Comparison of ENCODE assay signal across 26 mouse cellular contexts in genomic region chr6:54471866-54472265, GRCm38 (mm10). TPM values are rescaled to one million over a fixed set of nuclear protein-coding genes. Genes with fewer than 3 reads are reported as not detected.
DNase-seq lines count a peak whose midpoint lies in the region; ATAC-seq and TF ChIP-seq lines count a peak whose summit lies in the region.
"Had no signal": no experiment of that assay in that cellular context is flagged by ENCODE, and none has a peak within 500 bp of the region (broad histone marks: within the 10 kb centered on the region; RNA-seq: fewer than 3 reads in every experiment).

No protein-coding gene starts in this region.

- no peak for TF ChIP-seq CTCF in gastrocnemius, adult 2 months (IDR thresholded peaks at IDR 0.05)
- TF ChIP-seq CTCF in lung, postnatal 0 days (IDR thresholded peaks at IDR 0.05) = no peak
- no peak for TF ChIP-seq CTCF in lung, adult 2 months (IDR thresholded peaks at IDR 0.05; ENCODE audit: insufficient read depth, low read length)
- no peak for TF ChIP-seq CTCF in heart, postnatal 0 days (IDR thresholded peaks at IDR 0.05; ENCODE audit: low read depth)

- H3K36me3 ChIP-seq in lung, postnatal 0 days (ENCODE audit: insufficient read depth, low read length) = no peaks in the 10 kb centered on the region
- H3K36me3 ChIP-seq in heart, embryonic 11.5 days (ENCODE audit: control insufficient read depth, insufficient read depth, low read length) = no peaks in the 10 kb centered on the region
- H3K36me3 ChIP-seq in heart, postnatal 0 days (replicated peaks; ENCODE audit: control insufficient read depth, insufficient read depth, low read length) = no peaks in the 10 kb centered on the region
- no peaks in the 10 kb centered on the region for H3K36me3 ChIP-seq in hindbrain, embryonic 12.5 days
- H3K36me3 ChIP-seq: embryonic facial prominence, embryonic 10.5 days; forebrain, embryonic 10.5 days; stomach, embryonic 15.5 days had no signal

- H3K9ac ChIP-seq in lung, postnatal 0 days (replicated peaks; ENCODE audit: low read depth) = no peak overlapping the region
- no peak overlapping the region for H3K9ac ChIP-seq in heart, embryonic 11.5 days (ENCODE audit: low read depth, low read length)
- no peak overlapping the region for H3K9ac ChIP-seq in heart, postnatal 0 days (replicated peaks; ENCODE audit: low read depth, low read length)
- H3K9ac ChIP-seq in hindbrain, embryonic 12.5 days = no peak overlapping the region
- H3K9ac ChIP-seq: forebrain, postnatal 0 days; hindbrain, embryonic 14.5 days; liver, postnatal 0 days; stomach, embryonic 15.5 days had no signal

- no peaks in the 10 kb centered on the region; the same call in 1 of the 2 replicates for H3K4me1 ChIP-seq in lung, postnatal 0 days (ENCODE audit: insufficient read depth, low read depth, low read length)
- H3K4me1 ChIP-seq in lung, adult 2 months (ENCODE audit: control insufficient read depth, insufficient read depth, low read length) = peaks cover 4% of the 10 kb centered on the region; the same call in 1 of the 2 replicates
- H3K4me1 ChIP-seq in heart, embryonic 11.5 days (ENCODE audit: control insufficient read depth, insufficient read depth, low read length) = peaks cover 41% of the 10 kb centered on the region
- peaks cover 36% of the 10 kb centered on the region for H3K4me1 ChIP-seq in heart, postnatal 0 days (ENCODE audit: control insufficient read depth, insufficient read depth)
- peaks cover 12% of the 10 kb centered on the region for H3K4me1 ChIP-seq in hindbrain, embryonic 12.5 days
- H3K4me1 ChIP-seq: stomach, embryonic 15.5 days had no signal

- no peak overlapping the region for H3K4me3 ChIP-seq in gastrocnemius, adult 2 months
- H3K4me3 ChIP-seq in lung, postnatal 0 days (ENCODE audit: low read depth, low read length) = no peak overlapping the region
- no peak overlapping the region for H3K4me3 ChIP-seq in lung, adult 2 months (replicated peaks; ENCODE audit: extremely low read depth, low read depth, low read length)
- H3K4me3 ChIP-seq in heart, embryonic 11.5 days (ENCODE audit: low read depth, low read length) = no peak overlapping the region
- H3K4me3 ChIP-seq in heart, postnatal 0 days (ENCODE audit: low read depth, low read length) = no peak overlapping the region
- no peak overlapping the region for H3K4me3 ChIP-seq in hindbrain, embryonic 12.5 days
- H3K4me3 ChIP-seq: embryonic facial prominence, embryonic 10.5 days; forebrain, embryonic 10.5 days; stomach, embryonic 15.5 days had no signal

- peak overlapping the region; percentile 75 for H3K27ac ChIP-seq in gastrocnemius, adult 2 months
- H3K27ac ChIP-seq in lung, postnatal 0 days (ENCODE audit: low read length) = no peak overlapping the region
- H3K27ac ChIP-seq in heart, embryonic 11.5 days (ENCODE audit: low read depth, low read length) = 0 out of 2 replicates have a peak overlapping the region, but pooled peaks have one; percentile 11
- peak overlapping the region; percentile 75 for H3K27ac ChIP-seq in heart, postnatal 0 days (ENCODE audit: low read depth)
- no peak overlapping the region for H3K27ac ChIP-seq in hindbrain, embryonic 12.5 days
- H3K27ac ChIP-seq: embryonic facial prominence, embryonic 10.5 days; forebrain, embryonic 10.5 days; hindbrain, embryonic 14.5 days; macrophage; stomach, embryonic 15.5 days had no signal

- TF ChIP-seq EP300 in lung, postnatal 0 days (IDR thresholded peaks at IDR 0.05) = 0 out of 2 replicates have a peak, but pooled peaks have one; percentile 33
- peak; percentile 79; the same call in 1 of the 2 replicates for TF ChIP-seq EP300 in heart, postnatal 0 days (IDR thresholded peaks at IDR 0.05; ENCODE audit: low read depth)

- no peak for TF ChIP-seq POLR2A in lung, adult 2 months (IDR thresholded peaks at IDR 0.05; ENCODE audit: borderline replicate concordance, extremely low read depth, low read depth, low read length)

- no peak overlapping the region for H3K4me2 ChIP-seq in lung, postnatal 0 days (replicated peaks; ENCODE audit: low read depth, low read length)
- no peak overlapping the region for H3K4me2 ChIP-seq in heart, embryonic 11.5 days
- H3K4me2 ChIP-seq in heart, postnatal 0 days (ENCODE audit: low read depth, low read length) = 0 out of 2 replicates have a peak overlapping the region, but pooled peaks have one; percentile 8
- H3K4me2 ChIP-seq in hindbrain, embryonic 12.5 days (replicated peaks) = no peak overlapping the region
- H3K4me2 ChIP-seq: hindbrain, embryonic 14.5 days; stomach, embryonic 15.5 days had no signal

- no peak for DNase-seq in gastrocnemius, adult 2 months
- DNase-seq in gastrocnemius, adult 8-10 months (ENCODE audit: low spot score in 2 of 2) = no peak
- DNase-seq in lung, postnatal 0 days (ENCODE audit: low spot score) = peak; percentile 37
- DNase-seq in lung, adult 2 months = no peak
- DNase-seq in heart, postnatal 0 days (ENCODE audit: low spot score) = peak; percentile 78
- no peak for DNase-seq in cerebellum, adult 8-10 months
- DNase-seq: adrenal gland, postnatal 10 days; cerebellum, adult 9-11 months; forebrain, postnatal 0 days; kidney, adult 9 months; kidney, postnatal 14 days; layer of hippocampus, postnatal 36 days; liver, postnatal 0 days; thymus, adult 18-20 months; thymus, postnatal 36 days had no signal

- no peak for ATAC-seq in lung, postnatal 0 days
- ATAC-seq in heart, embryonic 11.5 days (replicated peaks; ENCODE audit: insufficient number of reproducible peaks, low FRiP score, low TSS enrichment) = no peak
- peak; percentile 22; the same call in 1 of the 2 replicates for ATAC-seq in heart, postnatal 0 days (ENCODE audit: insufficient read depth, low read depth)
- no peak for ATAC-seq in hindbrain, embryonic 12.5 days (ENCODE audit: low FRiP score)
- ATAC-seq: forebrain, postnatal 0 days; inflammation-experienced regulatory T-cells, adult 6 months; liver, postnatal 0 days; midbrain, embryonic 16.5 days had no signal

- H3K9me3 ChIP-seq in lung, postnatal 0 days (ENCODE audit: low read length) = no peaks in the 10 kb centered on the region
- no peaks in the 10 kb centered on the region for H3K9me3 ChIP-seq in heart, embryonic 11.5 days (replicated peaks; ENCODE audit: control insufficient read depth, low read length)
- no peaks in the 10 kb centered on the region for H3K9me3 ChIP-seq in heart, postnatal 0 days (replicated peaks; ENCODE audit: control insufficient read depth, low read length)
- no peaks in the 10 kb centered on the region for H3K9me3 ChIP-seq in hindbrain, embryonic 12.5 days (replicated peaks)
- H3K9me3 ChIP-seq: embryonic facial prominence, embryonic 10.5 days; forebrain, embryonic 10.5 days; stomach, embryonic 15.5 days had no signal

- intact Hi-C loops in gastrocnemius, adult 2 months (cut with DNase I) = no loop called here

- WGBS in lung, postnatal 0 days = 59% methylated on average over 7 of the region's 7 CpGs
- WGBS in lung, adult 2 months = 40% methylated on average over 7 of the region's 7 CpGs
- WGBS in heart, embryonic 11.5 days (ENCODE audit: insufficient replicate concordance) = 67% methylated on average over 7 of the region's 7 CpGs
- WGBS in heart, postnatal 0 days = 28% methylated on average over 7 of the region's 7 CpGs
- 91% methylated on average over 7 of the region's 7 CpGs for WGBS in hindbrain, embryonic 12.5 days

- H3K27me3 ChIP-seq in lung, postnatal 0 days (replicated peaks; ENCODE audit: insufficient read depth, low read length) = no peaks in the 10 kb centered on the region
- no peaks in the 10 kb centered on the region for H3K27me3 ChIP-seq in heart, embryonic 11.5 days (ENCODE audit: control insufficient read depth, insufficient read depth, low read length)
- no peaks in the 10 kb centered on the region for H3K27me3 ChIP-seq in heart, postnatal 0 days (ENCODE audit: control insufficient read depth, insufficient read depth, low read length)
- no peaks in the 10 kb centered on the region for H3K27me3 ChIP-seq in hindbrain, embryonic 12.5 days
- H3K27me3 ChIP-seq: stomach, embryonic 15.5 days had no signal

RNA-seq across cellular contexts. Expression of gene Wipf3, which starts 42.5 kb away (rescaled TPM):
- 10 to 100 TPM; 11.3 to 14.3 TPM for total RNA-seq in gastrocnemius, adult 2 months (2021)
- 10 to 100 TPM; 12.5 to 17.2 (median 13.2) TPM for total RNA-seq in gastrocnemius, adult 8-10 months (2022)
- 2.7 and 3.7 TPM in 2 replicates for polyA plus RNA-seq in lung, postnatal 0 days (2015; fragmentation: Nextera tagmentation; extraction: Ambion mirVana)
- polyA plus RNA-seq in lung, adult 2 months (2012; rRNA removed) = 4.6 and 5.0 TPM in 2 replicates
- polyA plus RNA-seq in heart, embryonic 11.5 days (2014; fragmentation: Nextera tagmentation; extraction: Ambion mirVana) = 3.5 and 3.8 TPM in 2 replicates
- total RNA-seq in heart, postnatal 0 days (2014; rRNA removed; ENCODE audit: low replicate concordance) = 5.3 and 5.8 TPM in 2 replicates
- 2.3 and 2.5 TPM in 2 replicates for polyA plus RNA-seq in heart, postnatal 0 days (2015; fragmentation: Nextera tagmentation; extraction: Ambion mirVana)
- 1.5 and 1.7 TPM in 2 replicates for polyA plus RNA-seq in hindbrain, embryonic 12.5 days (2016; fragmentation: Nextera tagmentation; extraction: Ambion mirVana)
- total RNA-seq: common myeloid progenitor, adult 5-6 weeks; granulocyte monocyte progenitor cell, adult 5-6 weeks had no signal
- polyA plus RNA-seq: macrophage had no signal

Comparison
In these comparisons a context has a peak if more than half of its experiments do, and no peak if none do; other contexts are left out.
1. DNase-seq: peak in lung, postnatal 0 days (single experiment) and heart, postnatal 0 days (single experiment); none in gastrocnemius, adult 2 months (single experiment), gastrocnemius, adult 8-10 months (0 of 2), lung, adult 2 months (single experiment) and cerebellum, adult 8-10 months (single experiment).
2. H3K27ac ChIP-seq: peak in gastrocnemius, adult 2 months (single experiment), heart, embryonic 11.5 days (single experiment) and heart, postnatal 0 days (single experiment); none in lung, postnatal 0 days (single experiment) and hindbrain, embryonic 12.5 days (single experiment).